Mouse (Mus musculus) c-Kit-negative CD71-positive TER-119-positive erythroid progenitor cells, embryonic 14.5 days (primary cell): Measurements from ENCODE around the gene Setdb2.
A peak's percentile ranks its signal among the peaks of the same experiment; 100 is the strongest.
"Not testable (repeated sequence)": the region's sequence is repeated elsewhere in the genome, so short reads cannot be mapped to it uniquely, and the experiment has no call there.

Experiments used
- DNase-seq: peaks from one replicate; pipeline ENCODE4 v3.0.0-alpha.2; 2013; ENCODE audit warnings: low read depth, low spot score

Gene Setdb2

DNA sequence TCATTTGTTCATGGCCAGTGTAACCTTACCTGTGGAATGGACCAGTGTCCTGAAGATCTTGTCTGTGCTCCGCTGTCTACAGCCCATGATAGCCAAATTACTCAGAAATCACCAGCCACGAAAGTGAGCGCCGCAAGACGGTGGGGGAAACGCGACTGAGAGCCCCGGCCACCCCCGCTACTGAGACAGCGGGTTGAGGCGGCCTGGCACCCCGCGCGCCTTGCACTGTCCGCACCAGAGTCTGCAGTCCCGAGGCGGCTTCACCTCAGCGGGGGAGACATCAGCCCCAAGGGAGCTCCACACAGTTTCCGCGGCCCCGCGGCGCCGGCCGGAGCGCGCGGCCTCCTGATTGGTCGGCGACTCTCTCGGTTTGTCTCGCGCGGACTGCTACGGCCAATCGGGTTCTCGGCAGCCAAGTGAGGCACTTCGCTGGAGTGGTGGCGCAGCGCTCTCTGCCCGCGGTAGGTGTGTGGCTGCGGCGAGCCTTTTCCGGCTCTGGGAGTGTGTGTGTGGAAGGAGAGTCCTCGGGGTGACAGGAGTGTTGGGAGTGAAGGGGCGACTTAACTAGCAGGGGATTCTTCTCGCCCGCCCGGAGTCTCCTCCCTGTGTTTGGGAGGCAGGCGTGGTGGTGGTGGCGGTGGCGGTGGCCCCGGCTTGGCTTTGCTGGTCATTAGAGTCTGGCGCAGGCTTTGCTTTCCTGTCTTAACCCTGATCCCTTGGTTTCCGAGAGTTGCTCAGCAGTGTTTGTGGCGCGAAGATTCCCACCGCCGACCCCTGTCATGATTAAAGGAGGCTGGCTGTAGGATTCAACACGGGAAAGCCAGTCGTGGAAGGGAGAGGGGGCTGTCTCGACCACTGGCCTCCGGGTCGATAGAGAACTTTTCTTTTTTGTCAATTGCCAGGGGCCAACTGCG is at the start of gene Setdb2, which contains the start of gene Cab39l:
Gene Setdb2 (minus strand): TSS at position 327 of the 914 bp plus-strand sequence.
Gene Cab39l (plus strand): TSS at position 415 of the 914 bp plus-strand sequence.
- peak; percentile 92 for DNase-seq

GRCm38 (mm10) chr14:59485247-59485810 is 44.6 kb upstream of the Setdb2 start:
- no peak for DNase-seq

DNA sequence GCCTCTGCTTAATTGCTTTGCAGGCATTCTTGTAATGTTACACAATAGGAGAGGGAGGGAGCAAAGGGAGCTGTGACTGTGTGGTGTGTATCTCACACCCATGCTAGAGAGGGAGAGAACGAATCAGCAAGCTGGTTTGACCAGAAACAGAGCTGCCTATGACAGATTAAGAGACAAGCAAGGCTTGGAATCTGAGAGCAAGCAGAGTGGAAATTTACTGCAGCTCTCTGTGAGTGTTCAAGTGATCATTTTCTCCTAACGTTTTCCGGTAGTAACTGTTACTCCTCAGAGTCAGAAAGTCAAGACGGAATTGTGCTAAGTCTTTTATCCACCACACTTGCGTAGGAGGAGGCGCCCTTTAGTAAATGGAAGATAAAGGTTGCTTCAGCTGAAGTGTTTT is 38.0 kb upstream of the Setdb2 start:
- DNase-seq, result no peak

GRCm38 (mm10) chr14:59470781-59471180 is 30.1 kb upstream of the Setdb2 start:
- DNase-seq, result no peak

GRCm38 (mm10) chr14:59467798-59468197 is 27.1 kb upstream of the Setdb2 start:
- DNase-seq, result no peak

DNA sequence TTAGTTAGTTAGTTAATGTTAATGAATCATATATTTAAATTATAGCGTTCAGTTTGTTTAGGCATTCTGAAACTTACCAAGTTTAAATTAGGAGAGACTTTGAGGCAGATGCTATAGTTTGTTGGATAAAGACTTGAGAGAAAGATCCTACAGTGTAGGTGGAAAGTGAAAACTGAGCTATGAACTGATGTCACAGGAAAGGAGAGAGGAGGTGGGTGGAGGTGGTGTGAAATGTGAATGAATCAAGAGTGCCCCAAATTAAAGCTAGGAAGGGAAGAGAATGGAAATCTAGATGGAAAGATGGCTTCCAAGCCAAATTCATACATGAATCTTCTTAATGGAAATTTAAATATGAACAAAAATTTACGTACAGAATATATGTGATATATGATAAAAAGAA is 25.8 kb upstream of the Setdb2 start:
- no peak for DNase-seq

- no peak for DNase-seq
These were observed 7.3 kb upstream of the Setdb2 start for GRCm38 (mm10) chr14:59447981-59448380.

- DNase-seq, result no peak
These were observed 4.7 kb upstream of the Setdb2 start for GRCm38 (mm10) chr14:59445421-59445820.

- DNase-seq, result peak; percentile 22
These were observed 755 bp upstream of the Setdb2 start for GRCm38 (mm10) chr14:59441472-59441805.

DNA sequence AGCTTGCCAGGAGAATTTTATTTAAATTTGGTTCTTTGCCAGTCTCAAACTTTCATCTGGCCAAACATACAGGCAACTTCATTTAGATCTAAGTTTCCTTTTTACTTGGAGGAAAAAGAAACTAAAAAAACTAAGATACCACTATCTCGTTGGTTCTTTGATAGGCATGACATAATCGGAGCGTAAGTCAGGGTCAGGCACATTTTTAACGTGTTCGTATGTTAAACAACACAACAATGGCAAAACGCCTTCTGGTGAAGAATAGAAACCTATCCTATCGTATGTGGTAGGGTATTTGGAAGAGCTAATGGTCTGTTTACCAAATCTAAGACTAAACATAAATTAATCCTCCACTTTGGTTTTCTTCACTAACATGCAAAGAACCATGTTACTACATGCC is 645 bp downstream of the Setdb2 start:
- no peak for DNase-seq

- DNase-seq, result no peak
These were observed 2.2 kb downstream of the Setdb2 start for GRCm38 (mm10) chr14:59438505-59438904.

DNA sequence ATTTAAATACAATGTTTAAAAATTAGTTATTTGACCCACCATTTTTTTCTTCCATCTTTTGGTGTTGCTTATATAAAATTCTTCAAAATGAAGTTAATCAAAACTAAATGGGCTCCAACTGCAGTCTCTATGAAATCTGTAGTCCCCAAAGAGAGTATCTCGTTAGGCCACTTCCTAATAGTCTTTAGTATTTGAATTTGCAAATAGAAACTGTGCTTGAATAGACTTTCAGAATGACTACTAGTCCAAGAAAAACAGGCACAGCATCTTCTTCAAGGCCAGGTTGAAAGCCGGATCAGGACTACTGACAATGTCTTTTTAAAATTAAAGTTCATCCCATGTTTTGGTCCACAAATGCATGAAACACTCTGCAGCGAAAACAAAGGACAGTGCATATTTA is 3.3 kb downstream of the Setdb2 start:
- DNase-seq, result no peak

DNA sequence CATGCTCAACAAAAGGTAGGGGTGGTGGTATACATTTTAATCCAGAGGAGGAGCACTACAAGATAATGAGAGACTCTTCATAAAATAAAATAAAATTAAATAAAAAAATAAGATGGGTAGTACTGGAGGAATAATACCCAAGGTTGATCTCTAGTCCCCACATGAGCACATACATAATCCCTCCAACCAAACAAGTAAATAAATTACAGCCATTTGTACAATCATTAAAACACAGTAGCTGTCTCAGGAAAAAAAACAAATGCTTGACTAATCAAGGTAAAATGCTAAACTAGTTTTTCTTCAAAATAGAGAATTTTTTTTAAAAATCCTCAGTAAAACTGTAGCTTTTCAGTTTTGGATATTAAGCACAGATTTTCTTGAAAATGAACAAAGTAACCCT is 5.5 kb downstream of the Setdb2 start:
- no peak for DNase-seq

DNA sequence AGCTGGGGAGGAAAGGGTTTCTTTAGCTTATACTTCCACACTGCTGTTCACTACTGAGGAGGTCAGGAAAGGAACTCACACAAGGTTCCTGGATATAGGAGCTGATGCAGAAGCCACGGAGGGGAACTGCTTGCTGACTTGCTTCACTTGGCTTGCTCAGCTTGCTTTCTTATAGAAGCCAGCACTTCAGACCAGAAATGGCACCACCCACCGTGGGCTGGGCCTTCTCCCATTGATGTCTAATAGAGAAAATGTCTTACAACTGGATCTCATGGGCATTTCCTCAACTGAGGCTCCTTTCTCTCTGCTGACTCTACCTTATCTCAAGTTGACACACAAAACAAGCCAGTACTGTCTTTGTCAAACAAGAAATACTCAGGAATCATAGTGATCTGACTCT is 6.8 kb downstream of the Setdb2 start:
- no peak for DNase-seq

GRCm38 (mm10) chr14:59430556-59430955 is 10.1 kb downstream of the Setdb2 start:
- no peak for DNase-seq

GRCm38 (mm10) chr14:59422912-59423663 is 17.6 kb downstream of the Setdb2 start:
- no peak for DNase-seq

GRCm38 (mm10) chr14:59418171-59418570 is 22.5 kb downstream of the Setdb2 start:
- DNase-seq, result no peak

- DNase-seq, result not testable (repeated sequence)
These were observed 25.7 kb downstream of the Setdb2 start for GRCm38 (mm10) chr14:59414979-59415378.

GRCm38 (mm10) chr14:59396999-59397398 is 43.7 kb downstream of the Setdb2 start:
- DNase-seq, result no peak

DNA sequence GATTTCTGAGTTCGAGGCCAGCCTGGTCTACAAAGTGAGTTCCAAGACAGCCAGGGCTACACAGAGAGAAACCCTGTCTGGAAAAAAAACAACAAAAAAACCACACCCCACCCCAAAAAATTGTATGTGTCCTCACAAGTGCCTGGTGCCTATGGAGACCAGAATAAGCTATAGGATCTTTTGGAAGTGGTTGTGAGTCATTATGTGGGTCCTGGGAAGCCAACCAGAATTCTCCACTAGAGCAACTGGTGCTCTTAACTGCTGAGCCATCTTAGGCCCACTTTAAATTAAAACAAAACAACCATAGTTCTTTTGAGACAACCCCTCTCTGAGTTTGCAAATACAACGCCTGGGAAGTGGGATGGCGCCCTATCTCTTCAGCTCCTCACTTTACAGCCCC is 45.4 kb downstream of the Setdb2 start, which contains the start of gene Phf11c:
Gene Phf11c (minus strand): TSS at position 101 of the 400 bp plus-strand sequence.
- DNase-seq, result no peak

DNA sequence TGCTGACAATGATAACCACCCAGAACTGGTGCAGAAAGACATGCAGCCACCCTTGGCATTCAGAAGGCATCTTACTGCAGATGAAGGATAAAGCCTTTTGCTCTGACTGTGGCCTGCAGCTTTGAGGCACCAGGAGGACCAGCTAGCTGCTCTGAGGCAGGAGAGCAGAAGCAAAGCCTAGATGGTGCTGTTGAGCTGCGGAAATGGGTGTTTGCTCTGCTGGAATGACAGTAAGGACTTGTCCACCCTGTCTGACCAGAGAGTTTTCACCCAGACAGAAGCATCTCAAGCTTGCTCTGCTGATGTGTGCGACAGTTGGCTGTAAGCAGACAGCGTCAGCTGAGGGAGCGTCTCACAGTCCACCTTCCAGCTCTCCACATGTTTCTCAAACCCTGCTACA is 50.5 kb downstream of the Setdb2 start:
- not testable (repeated sequence) for DNase-seq

- no peak for DNase-seq
These were observed 51.2 kb downstream of the Setdb2 start for GRCm38 (mm10) chr14:59389532-59389931.
